Mouse (Mus musculus) heart, embryonic 11.5 days (tissue): ENCODE measurements around the gene Calcrl. TPM values are rescaled to one million over a fixed set of nuclear protein-coding genes. Genes with fewer than 3 reads are reported as not detected.
"Not testable (repeated sequence)": the region's sequence is repeated elsewhere in the genome, so short reads cannot be mapped to it uniquely, and the experiment has no call there.

Experiments
- ATAC-seq: fragments of 200-750 bp; cut with Nextera tagmentation; replicated peaks from 2 replicates; pipeline ENCODE4 v1.8.0; 2017; ENCODE audit warnings: moderate library complexity; ENCODE audit not compliant: insufficient number of reproducible peaks, low FRiP score, low TSS enrichment
- H3K27ac ChIP-seq: fragments of 300-500 bp; sonication (generic); 2 replicates; pipeline ENCODE4 v1.5.1; 2014; ENCODE audit warnings: mild to moderate bottlenecking, low read depth, low read length
- H3K27me3 ChIP-seq: fragments of 300-500 bp; sonication (generic); 2 replicates; pipeline ENCODE4 v1.6.1; 2014; ENCODE audit warnings: mild to moderate bottlenecking, low read length, mixed read lengths; ENCODE audit not compliant: control insufficient read depth, insufficient read depth
- H3K36me3 ChIP-seq: fragments of 300-500 bp; sonication (generic); 2 replicates; pipeline ENCODE4 v1.6.1; 2014; ENCODE audit warnings: mild to moderate bottlenecking, low read length, moderate library complexity, mixed read lengths; ENCODE audit not compliant: control insufficient read depth, insufficient read depth
- H3K4me1 ChIP-seq: fragments of 300-500 bp; sonication (generic); 2 replicates; pipeline ENCODE4 v1.6.1; 2014; ENCODE audit warnings: low read length; ENCODE audit not compliant: control insufficient read depth, insufficient read depth
- H3K4me2 ChIP-seq: fragments of 300-500 bp; sonication (generic); 2 replicates; pipeline ENCODE4 v1.6.1; 2014; ENCODE audit warnings: mild to moderate bottlenecking, moderate library complexity
- H3K4me3 ChIP-seq: fragments of 300-500 bp; sonication (generic); 2 replicates; pipeline ENCODE4 v1.5.1; 2014; ENCODE audit warnings: low read depth, low read length
- H3K9ac ChIP-seq: fragments of 300-500 bp; sonication (generic); 2 replicates; pipeline ENCODE4 v1.6.1; 2014; ENCODE audit warnings: mild to moderate bottlenecking, low read depth, low read length, moderate library complexity
- H3K9me3 ChIP-seq: fragments of 300-500 bp; sonication (generic); replicated peaks from 2 replicates; pipeline ENCODE4 v1.6.1; 2016; ENCODE audit warnings: low read length; ENCODE audit not compliant: control insufficient read depth
- WGBS: fragments of 180-500 bp; shearing (Covaris S2); extraction: QIAGEN DNeasy Blood & Tissue Kit; methylation state at CpG from one replicate; pipeline ENCODE4 v1.1.7; 2014; ENCODE audit not compliant: insufficient replicate concordance; 5-methylcytosine and 5-hydroxymethylcytosine counted together
- polyA plus RNA-seq: library from polyadenylated mRNA; unstranded; fragments of >200 nt; fragmentation: Nextera tagmentation; extraction: Ambion mirVana; gene quantifications from 2 replicates; pipeline ENCODE4 v1.2.1, GENCODE M21; 2014

Gene Calcrl
- polyA plus RNA-seq, 1 experiment from 2014 or later, result 59.6 TPM

- Histone ChIP-seq H3K4me3 (no peak overlapping the region), H3K27me3 (no peaks in the 10 kb centered on the region), H3K4me2 (no peak overlapping the region), H3K27ac (no peak overlapping the region), H3K9ac (no peak overlapping the region), H3K4me1 (no peaks in the 10 kb centered on the region), H3K36me3 (no peaks in the 10 kb centered on the region), H3K9me3 (no peaks in the 10 kb centered on the region)
- no peak for ATAC-seq
These were observed 15.2 kb downstream of the Calcrl start for GRCm38 (mm10) chr2:84409796-84410592.

- H3K27me3 ChIP-seq, result no peaks in the 10 kb centered on the region
- no peaks in the 10 kb centered on the region for H3K36me3 ChIP-seq
- H3K4me2 ChIP-seq, result no peak overlapping the region
- H3K4me1 ChIP-seq, result no peaks in the 10 kb centered on the region
- WGBS, result 78% methylated on average over 3 of the region's 3 CpGs
- H3K4me3 ChIP-seq, result no peak overlapping the region
- no peaks in the 10 kb centered on the region for H3K9me3 ChIP-seq
- H3K27ac ChIP-seq, result no peak overlapping the region
- H3K9ac ChIP-seq, result no peak overlapping the region
- ATAC-seq, result no peak
These were observed 20.4 kb downstream of the Calcrl start for GRCm38 (mm10) chr2:84404834-84405233.

GRCm38 (mm10) chr2:84402713-84403112 lies 22.5 kb downstream of the Calcrl start:
- Histone ChIP-seq H3K9me3 (no peaks in the 10 kb centered on the region), H3K4me2 (no peak overlapping the region), H3K4me3 (no peak overlapping the region), H3K4me1 (no peaks in the 10 kb centered on the region), H3K27ac (no peak overlapping the region), H3K9ac (no peak overlapping the region), H3K27me3 (no peaks in the 10 kb centered on the region), H3K36me3 (no peaks in the 10 kb centered on the region)
- ATAC-seq, result no peak
- WGBS, result 88% methylated on average over 3 of the region's 3 CpGs

GRCm38 (mm10) chr2:84396557-84396956 lies 28.7 kb downstream of the Calcrl start:
- no peak overlapping the region for H3K9ac ChIP-seq
- no peaks in the 10 kb centered on the region for H3K27me3 ChIP-seq
- H3K4me3 ChIP-seq, result no peak overlapping the region
- no peaks in the 10 kb centered on the region for H3K4me1 ChIP-seq
- WGBS, result 80% methylated on average over 4 of the region's 4 CpGs
- no peaks in the 10 kb centered on the region for H3K9me3 ChIP-seq
- H3K36me3 ChIP-seq, result no peaks in the 10 kb centered on the region
- no peak for ATAC-seq
- no peak overlapping the region for H3K27ac ChIP-seq
- H3K4me2 ChIP-seq, result no peak overlapping the region

- 81% methylated on average over 4 of the region's 4 CpGs for WGBS
- Histone ChIP-seq H3K4me3 (no peak overlapping the region), H3K36me3 (no peaks in the 10 kb centered on the region), H3K9ac (no peak overlapping the region), H3K27me3 (no peaks in the 10 kb centered on the region), H3K4me1 (no peaks in the 10 kb centered on the region), H3K9me3 (no peaks in the 10 kb centered on the region), H3K27ac (no peak overlapping the region), H3K4me2 (no peak overlapping the region)
- no peak for ATAC-seq
These were observed 32.0 kb downstream of the Calcrl start for GRCm38 (mm10) chr2:84393236-84393635.

- Histone ChIP-seq H3K27me3 (no peaks in the 10 kb centered on the region), H3K36me3 (no peaks in the 10 kb centered on the region), H3K4me2 (no peak overlapping the region)
These were observed 36.1 kb downstream of the Calcrl start for GRCm38 (mm10) chr2:84389075-84389474.

GRCm38 (mm10) chr2:84388537-84388936 lies 36.7 kb downstream of the Calcrl start:
- not testable (repeated sequence) for H3K9ac ChIP-seq, H3K4me2 ChIP-seq, H3K36me3 ChIP-seq, H3K4me1 ChIP-seq, ATAC-seq, H3K9me3 ChIP-seq, H3K4me3 ChIP-seq, H3K27me3 ChIP-seq
- 0 out of 2 replicates have a peak overlapping the region, but pooled peaks have one; percentile 15 for H3K27ac ChIP-seq
- WGBS, result 73% methylated on average over 14 of the region's 14 CpGs

More at GRCm38 (mm10) chr2:84389075-84389474, 36.1 kb downstream of the Calcrl start:
- ATAC-seq, result peak; percentile 58; the same call in 1 of the 2 replicates
- Histone ChIP-seq H3K27ac (no peak overlapping the region), H3K9ac (no peak overlapping the region), H3K4me3 (no peak overlapping the region), H3K9me3 (no peaks in the 10 kb centered on the region), H3K4me1 (peaks cover 5% of the 10 kb centered on the region; the same call in 1 of the 2 replicates)

- WGBS, result 47% methylated on average over 7 of the region's 7 CpGs
- Histone ChIP-seq H3K4me1 (peaks cover 5% of the 10 kb centered on the region; the same call in 1 of the 2 replicates), H3K27ac (peak overlapping the region; percentile 65), H3K4me2 (no peak overlapping the region), H3K9ac (no peak overlapping the region), H3K36me3 (no peaks in the 10 kb centered on the region), H3K4me3 (no peak overlapping the region), H3K27me3 (no peaks in the 10 kb centered on the region), H3K9me3 (no peaks in the 10 kb centered on the region)
- ATAC-seq, result no peak
These were observed 37.2 kb downstream of the Calcrl start for GRCm38 (mm10) chr2:84388023-84388416.
